Mouse (Mus musculus): ENCODE measurements around the gene Ivd.

DNA sequence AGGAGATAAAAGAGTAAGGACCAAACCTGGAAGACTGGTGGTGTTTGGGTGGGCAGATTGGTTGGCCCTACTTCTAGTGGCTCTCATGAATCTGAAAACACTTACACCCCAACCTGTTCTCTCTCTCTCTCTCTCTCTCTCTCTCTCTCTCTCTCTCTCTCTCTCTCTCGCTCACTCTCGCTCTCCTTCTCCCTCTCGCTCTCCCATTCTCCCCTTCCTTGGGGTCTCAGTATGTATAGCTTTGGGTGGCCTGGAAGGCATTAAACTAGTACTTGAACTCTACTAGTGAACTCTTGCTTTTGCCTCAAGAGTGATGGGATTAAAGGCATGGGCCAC is 554 bp downstream of the Ivd start:
- TF ChIP-seq CTCF (IDR thresholded peaks at IDR 0.05; ENCODE audit: low read depth, low read length) = no peak
- no peak for TF ChIP-seq EP300 (IDR thresholded peaks at IDR 0.05; ENCODE audit: insufficient read depth, low read depth, low read length)
- no peak for TF ChIP-seq POLR2A (IDR thresholded peaks at IDR 0.05; ENCODE audit: insufficient read depth, low read length)
